Mouse (Mus musculus): ENCODE measurements around the gene Cpne7. TPM values are rescaled to one million over a fixed set of nuclear protein-coding genes. Genes with fewer than 3 reads are reported as not detected.

Cpne7 gene
- 6.2 and 7.1 TPM in 2 replicates for polyA plus RNA-seq (2012; rRNA removed)

DNA sequence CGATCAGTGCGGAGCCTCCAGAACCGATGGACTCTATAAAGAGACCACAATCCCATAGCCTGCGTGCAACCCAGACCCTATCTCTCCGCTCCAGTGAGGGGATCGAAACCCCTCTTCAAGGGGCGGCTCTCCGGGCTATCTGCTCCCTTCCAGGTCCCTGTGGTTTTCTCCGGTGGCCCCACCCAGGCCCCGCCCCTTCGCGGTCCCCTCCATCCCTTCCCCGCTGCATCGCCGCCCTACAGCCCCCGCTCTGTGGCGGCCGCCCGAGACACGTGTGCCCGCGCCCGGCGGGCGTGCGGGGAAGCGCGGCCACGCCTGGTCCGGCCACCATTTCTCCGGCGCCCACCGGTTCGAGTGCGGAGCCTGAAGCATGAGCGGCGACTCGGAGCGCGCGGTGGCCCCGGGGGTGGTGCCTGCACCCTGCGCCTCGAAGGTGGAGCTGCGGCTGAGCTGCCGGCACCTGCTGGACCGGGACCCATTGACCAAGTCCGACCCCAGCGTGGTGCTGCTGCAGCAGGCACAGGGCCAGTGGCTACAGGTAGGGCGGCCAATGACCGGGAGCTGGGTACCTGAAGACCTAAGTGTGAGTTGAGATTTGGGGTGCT, at the start of gene Cpne7:
Cpne7 (plus strand) TSS at position 248 of the 605 bp plus-strand sequence.
- H3K4me1 ChIP-seq (ENCODE audit: control insufficient read depth, insufficient read depth, low read length): no peaks in the 10 kb centered on the region; the same call in 1 of the 2 replicates
- peak in 1 of 2 experiments; percentile 43 for DNase-seq
- peak within 1 kb of the TSS; percentile 47 for H3K4me3 ChIP-seq (replicated peaks; ENCODE audit: insufficient read depth, low read depth, low read length)
- H3K27me3 ChIP-seq (ENCODE audit: control insufficient read depth, insufficient read depth, low read length): no peaks in the 10 kb centered on the region; the same call in 1 of the 2 replicates
- TF ChIP-seq CTCF (IDR thresholded peaks at IDR 0.05; ENCODE audit: borderline replicate concordance, insufficient read depth, low read depth, low read length) (no peak), POLR2A (IDR thresholded peaks at IDR 0.05; ENCODE audit: borderline replicate concordance, insufficient read depth, low read length) (no peak)
- 2% methylated on average over 51 of the region's 51 CpGs for WGBS
- H3K27ac ChIP-seq (ENCODE audit: insufficient read depth, low read length): no peak within 1 kb of the TSS

DNA sequence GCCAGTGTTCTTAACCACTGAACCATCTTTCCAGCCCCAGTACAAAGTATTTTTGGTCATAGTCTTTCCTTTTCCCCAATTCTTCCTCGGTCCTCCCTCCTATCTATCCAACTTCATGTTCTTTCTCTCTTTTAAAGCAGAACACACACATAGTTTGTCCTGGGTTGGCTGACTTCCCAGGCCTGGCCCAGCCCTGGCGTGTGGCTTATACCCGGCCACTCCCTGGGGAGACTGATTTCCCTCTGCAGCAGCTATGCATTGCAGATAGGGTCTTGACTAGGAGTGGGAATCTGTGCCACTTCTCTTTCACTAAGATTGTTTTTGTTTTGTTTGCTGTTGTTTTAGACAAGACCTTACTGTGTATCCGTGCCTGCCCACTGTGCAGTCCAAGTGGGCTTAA, 46.0 kb upstream of the Cpne7 start:
- TF ChIP-seq POLR2A (IDR thresholded peaks at IDR 0.05; ENCODE audit: borderline replicate concordance, insufficient read depth, low read length): no peak
- no peak for TF ChIP-seq CTCF (IDR thresholded peaks at IDR 0.05; ENCODE audit: borderline replicate concordance, insufficient read depth, low read depth, low read length)
- 19% methylated on average over 4 of the region's 4 CpGs for WGBS

DNA sequence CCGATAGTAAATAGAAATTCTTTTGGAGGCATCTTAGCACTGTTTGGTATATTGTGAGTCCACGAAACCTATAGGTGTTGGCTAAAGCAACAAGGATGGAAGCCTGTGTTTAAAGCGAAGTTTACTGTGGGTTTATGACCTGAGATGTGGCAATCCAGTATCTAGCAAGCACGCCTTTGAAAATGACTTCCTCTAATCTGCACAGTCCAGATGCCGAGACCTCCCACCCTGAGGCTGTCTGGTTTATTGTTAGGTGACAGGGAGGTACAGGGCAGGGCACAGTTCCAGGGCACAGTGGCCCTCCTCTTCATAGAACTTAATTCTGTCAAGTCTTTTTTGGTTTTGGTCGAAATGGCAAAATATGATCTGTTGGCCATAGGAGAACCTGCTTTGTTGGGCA, 40.0 kb upstream of the Cpne7 start:
- TF ChIP-seq CTCF (IDR thresholded peaks at IDR 0.05; ENCODE audit: borderline replicate concordance, insufficient read depth, low read depth, low read length): no peak
- TF ChIP-seq POLR2A (IDR thresholded peaks at IDR 0.05; ENCODE audit: borderline replicate concordance, insufficient read depth, low read length): no peak
- Histone ChIP-seq H3K27me3 (ENCODE audit: control insufficient read depth, insufficient read depth, low read length) (no peaks in the 10 kb centered on the region), H3K4me3 (replicated peaks; ENCODE audit: insufficient read depth, low read depth, low read length) (no peak overlapping the region), H3K4me1 (ENCODE audit: control insufficient read depth, insufficient read depth, low read length) (no peaks in the 10 kb centered on the region), H3K27ac (ENCODE audit: insufficient read depth, low read length) (no peak overlapping the region)
- WGBS: 93% methylated on average over 6 of the region's 6 CpGs
- no peak for DNase-seq

More for the DNA sequence above, 46.0 kb upstream of the Cpne7 start:
- DNase-seq: peak in 1 of 2 experiments; percentile 29
- Histone ChIP-seq H3K4me3 (replicated peaks; ENCODE audit: insufficient read depth, low read depth, low read length) (no peak overlapping the region), H3K4me1 (ENCODE audit: control insufficient read depth, insufficient read depth, low read length) (peaks cover 9% of the 10 kb centered on the region), H3K27ac (ENCODE audit: insufficient read depth, low read length) (no peak overlapping the region), H3K27me3 (ENCODE audit: control insufficient read depth, insufficient read depth, low read length) (no peaks in the 10 kb centered on the region)

DNA sequence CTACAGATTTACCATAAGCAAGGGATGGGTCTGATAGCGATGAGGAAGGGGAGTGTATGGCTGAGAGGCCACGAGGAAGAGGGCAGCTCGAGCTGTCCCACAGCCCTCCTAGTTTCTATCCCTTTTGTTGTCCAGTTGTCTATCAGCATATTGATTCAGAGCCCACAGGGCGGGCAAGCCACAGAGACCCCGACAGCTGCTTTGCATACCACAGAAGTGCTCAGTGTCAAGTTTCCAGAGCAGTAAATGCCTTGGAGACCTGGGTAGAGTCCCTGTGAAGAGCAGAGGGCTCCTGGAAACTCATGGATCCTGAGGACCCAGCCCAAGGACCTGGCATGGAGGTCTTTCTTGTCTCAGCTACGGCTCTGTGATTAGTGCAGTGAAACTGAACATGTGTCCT, 34.2 kb upstream of the Cpne7 start:
- TF ChIP-seq POLR2A (IDR thresholded peaks at IDR 0.05; ENCODE audit: borderline replicate concordance, insufficient read depth, low read length) (no peak), CTCF (IDR thresholded peaks at IDR 0.05; ENCODE audit: borderline replicate concordance, insufficient read depth, low read depth, low read length) (no peak)
- H3K27me3 ChIP-seq (ENCODE audit: control insufficient read depth, insufficient read depth, low read length): no peaks in the 10 kb centered on the region
- WGBS: 74% methylated on average over 6 of the region's 6 CpGs
- no peak for DNase-seq
- no peak overlapping the region for H3K27ac ChIP-seq (ENCODE audit: insufficient read depth, low read length)
- no peaks in the 10 kb centered on the region for H3K4me1 ChIP-seq (ENCODE audit: control insufficient read depth, insufficient read depth, low read length)
- H3K4me3 ChIP-seq (replicated peaks; ENCODE audit: insufficient read depth, low read depth, low read length): no peak overlapping the region

DNA sequence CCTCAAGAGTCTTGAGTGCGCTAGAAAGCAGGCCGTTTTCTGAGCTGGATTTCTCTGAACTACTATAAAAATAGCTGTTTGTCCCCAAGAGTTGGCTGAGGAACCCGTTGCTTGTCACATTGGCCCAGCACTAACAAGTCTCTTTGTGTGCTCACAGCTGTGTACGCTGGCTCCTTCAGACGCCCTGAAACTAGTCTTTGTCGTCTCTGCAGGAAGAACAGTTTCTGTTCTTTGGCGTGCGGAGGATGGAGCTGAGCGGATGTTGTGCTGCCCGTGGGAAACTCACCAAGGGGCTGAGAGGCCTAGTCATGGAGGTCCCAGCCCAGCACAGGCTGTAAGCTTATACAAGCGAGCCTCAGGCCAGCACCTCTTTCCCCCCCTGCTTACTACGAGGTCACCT, 33.6 kb upstream of the Cpne7 start:
- H3K4me3 ChIP-seq (replicated peaks; ENCODE audit: insufficient read depth, low read depth, low read length): no peak overlapping the region
- DNase-seq: peak in 1 of 2 experiments; percentile 20
- peak overlapping the region; percentile 56; the same call in 1 of the 2 replicates for H3K27ac ChIP-seq (ENCODE audit: insufficient read depth, low read length)
- H3K4me1 ChIP-seq (ENCODE audit: control insufficient read depth, insufficient read depth, low read length): no peaks in the 10 kb centered on the region
- 81% methylated on average over 12 of the region's 12 CpGs for WGBS
- TF ChIP-seq CTCF (IDR thresholded peaks at IDR 0.05; ENCODE audit: borderline replicate concordance, insufficient read depth, low read depth, low read length): no peak
- no peak for TF ChIP-seq POLR2A (IDR thresholded peaks at IDR 0.05; ENCODE audit: borderline replicate concordance, insufficient read depth, low read length)
- H3K27me3 ChIP-seq (ENCODE audit: control insufficient read depth, insufficient read depth, low read length): no peaks in the 10 kb centered on the region

DNA sequence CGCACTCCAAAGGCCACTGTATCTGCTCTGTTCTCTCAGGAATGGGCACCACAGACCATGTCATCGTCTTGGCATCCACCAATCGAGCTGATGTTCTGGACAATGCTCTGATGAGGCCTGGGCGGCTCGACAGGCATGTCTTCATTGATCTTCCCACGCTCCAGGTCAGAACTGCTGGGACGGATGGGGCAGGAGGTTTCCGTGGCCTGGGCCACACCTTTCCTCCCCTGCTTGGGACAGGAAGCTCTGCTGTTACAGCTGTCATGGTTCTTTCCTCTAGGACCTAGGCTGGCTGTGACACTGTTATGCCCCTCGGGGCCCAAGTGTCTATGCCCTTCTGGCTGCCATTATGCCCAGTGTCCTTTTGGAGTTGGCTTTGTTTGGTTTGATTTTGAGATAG, 29.9 kb upstream of the Cpne7 start:
- WGBS: 88% methylated on average over 9 of the region's 9 CpGs
- no peaks in the 10 kb centered on the region for H3K27me3 ChIP-seq (ENCODE audit: control insufficient read depth, insufficient read depth, low read length)
- TF ChIP-seq POLR2A (IDR thresholded peaks at IDR 0.05; ENCODE audit: borderline replicate concordance, insufficient read depth, low read length): no peak
- no peaks in the 10 kb centered on the region for H3K4me1 ChIP-seq (ENCODE audit: control insufficient read depth, insufficient read depth, low read length)
- no peak overlapping the region for H3K27ac ChIP-seq (ENCODE audit: insufficient read depth, low read length)
- H3K4me3 ChIP-seq (replicated peaks; ENCODE audit: insufficient read depth, low read depth, low read length): no peak overlapping the region
- no peak for DNase-seq

DNA sequence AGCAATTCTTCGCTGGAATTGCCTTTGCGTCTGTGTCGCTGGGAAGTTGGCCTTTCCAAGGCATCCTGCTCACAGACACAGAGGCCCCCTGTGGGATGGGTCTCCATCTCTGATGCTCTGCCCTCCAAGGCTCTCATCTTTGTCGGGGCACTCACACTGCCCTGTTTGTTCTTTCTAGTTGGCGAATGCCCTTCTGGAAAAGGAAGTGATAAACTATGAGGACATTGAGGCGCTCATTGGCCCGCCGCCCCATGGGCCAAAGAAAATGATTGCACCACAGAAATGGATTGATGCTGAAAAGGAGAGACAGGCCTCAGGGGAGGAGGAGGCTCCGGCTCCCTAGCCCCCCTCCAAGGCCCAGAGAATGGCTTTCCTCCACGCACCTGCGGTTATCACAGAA, 20.0 kb upstream of the Cpne7 start:
- H3K4me3 ChIP-seq (replicated peaks; ENCODE audit: insufficient read depth, low read depth, low read length): no peak overlapping the region
- H3K27ac ChIP-seq (ENCODE audit: insufficient read depth, low read length): no peak overlapping the region
- TF ChIP-seq CTCF (IDR thresholded peaks at IDR 0.05; ENCODE audit: borderline replicate concordance, insufficient read depth, low read depth, low read length) (no peak), POLR2A (IDR thresholded peaks at IDR 0.05; ENCODE audit: borderline replicate concordance, insufficient read depth, low read length) (no peak)
- DNase-seq: peak in 1 of 2 experiments; percentile 14
- H3K27me3 ChIP-seq (ENCODE audit: control insufficient read depth, insufficient read depth, low read length): no peaks in the 10 kb centered on the region
- H3K4me1 ChIP-seq (ENCODE audit: control insufficient read depth, insufficient read depth, low read length): no peaks in the 10 kb centered on the region
- WGBS: 68% methylated on average over 11 of the region's 11 CpGs

DNA sequence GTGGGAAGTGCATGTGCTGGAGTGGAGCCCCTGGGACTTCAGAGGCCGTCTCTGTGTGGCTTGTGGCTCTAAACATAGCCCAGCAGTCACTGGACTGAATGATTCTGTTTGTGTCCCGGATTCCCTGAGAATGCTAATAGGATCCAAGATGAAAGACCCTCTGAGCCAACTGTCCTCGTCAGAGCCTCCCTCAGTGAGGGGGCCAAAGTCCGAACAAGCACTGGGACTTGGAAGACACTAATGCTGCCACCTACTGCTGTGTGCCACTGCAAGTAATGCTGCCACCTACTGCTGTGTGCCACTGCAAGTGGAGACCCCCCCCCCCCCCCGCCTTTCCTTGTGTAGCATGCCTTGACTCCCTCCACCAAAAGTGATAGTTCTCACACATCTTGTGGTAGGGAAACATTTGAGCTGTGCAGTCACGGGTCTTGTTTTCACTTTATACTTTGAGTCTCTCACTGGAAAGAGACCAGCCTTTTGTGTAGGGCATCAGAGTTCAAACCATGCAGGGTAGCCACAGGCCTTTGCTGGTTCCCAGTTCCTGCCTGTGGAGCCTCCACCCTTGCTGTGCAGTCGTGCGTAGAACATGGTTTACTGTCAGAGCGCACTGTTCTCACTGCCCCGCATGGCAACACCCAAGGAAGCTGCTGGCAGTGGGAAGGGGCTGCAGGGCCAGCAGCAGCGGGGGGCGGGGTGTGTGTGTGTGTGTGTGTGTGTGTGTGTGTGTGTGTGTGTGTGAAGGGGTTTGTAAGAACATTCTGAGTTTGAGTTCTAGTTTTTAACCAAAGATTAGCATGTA, 19.2 kb upstream of the Cpne7 start:
- no peaks in the 10 kb centered on the region for H3K4me1 ChIP-seq (ENCODE audit: control insufficient read depth, insufficient read depth, low read length)
- no peaks in the 10 kb centered on the region for H3K27me3 ChIP-seq (ENCODE audit: control insufficient read depth, insufficient read depth, low read length)
- peak in 1 of 2 experiments; percentile 39 for DNase-seq
- TF ChIP-seq POLR2A (IDR thresholded peaks at IDR 0.05; ENCODE audit: borderline replicate concordance, insufficient read depth, low read length) (no peak), CTCF (IDR thresholded peaks at IDR 0.05; ENCODE audit: borderline replicate concordance, insufficient read depth, low read depth, low read length) (no peak)
- no peak overlapping the region for H3K4me3 ChIP-seq (replicated peaks; ENCODE audit: insufficient read depth, low read depth, low read length)
- H3K27ac ChIP-seq (ENCODE audit: insufficient read depth, low read length): no peak overlapping the region
- 37% methylated on average over 12 of the region's 12 CpGs for WGBS

All from cerebellum, adult 2 months (tissue).